Mouse (Mus musculus) G1E-ER4 (cell line): ENCODE data around the gene Tnfrsf21. TPM values are rescaled to one million over a fixed set of nuclear protein-coding genes. Genes with fewer than 3 reads are reported as not detected.

ENCODE experiments used
- GATA1 ChIP-seq: IDR thresholded peaks from one replicate; pipeline ENCODE4 v1.8.0; 2012; ENCODE audit warnings: low read length, inconsistent platforms
- polyA plus RNA-seq: library from polyadenylated mRNA; stranded (reverse); fragments of >175 nt; gene quantifications from 2 replicates; pipeline ENCODE4 v1.2.3, GENCODE M21; 2012

Gene Tnfrsf21
- polyA plus RNA-seq, 1 experiment: not detected

DNA sequence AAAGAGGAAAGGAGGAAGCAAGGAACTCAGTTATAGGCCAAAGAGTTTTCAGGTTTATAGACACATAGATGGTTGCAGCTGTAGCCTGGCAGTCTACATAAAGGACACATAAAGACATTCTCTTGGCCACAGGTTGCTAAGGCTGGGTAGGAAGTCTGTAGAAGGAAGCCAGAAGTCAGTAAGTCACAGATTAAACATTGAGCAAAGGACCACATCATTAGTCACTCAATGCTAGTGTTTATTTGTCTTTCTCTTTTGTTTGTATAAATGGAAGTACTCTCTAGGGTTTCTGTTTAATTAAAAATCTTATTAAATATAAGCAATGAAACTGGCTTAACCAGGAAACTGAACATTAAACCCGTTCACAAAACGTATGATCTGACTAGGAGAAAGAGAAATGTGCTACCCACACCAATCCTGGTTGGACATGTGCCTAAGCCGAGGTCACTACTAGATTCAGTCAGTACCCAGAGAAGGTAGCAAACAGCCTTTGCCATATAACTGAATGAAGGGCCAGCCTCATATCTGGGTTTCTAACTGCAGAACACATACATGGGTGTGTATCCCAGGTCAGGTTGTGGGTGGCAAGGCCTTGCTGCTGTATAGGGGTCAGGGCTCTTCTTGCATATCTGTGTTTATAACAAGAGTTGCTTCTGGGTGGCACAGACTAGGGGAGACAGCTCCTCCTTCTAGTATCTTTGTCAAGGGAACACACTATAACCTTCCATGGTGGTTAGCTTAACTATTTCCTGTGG, 113.9 kb downstream of the Tnfrsf21 start:
- TF ChIP-seq GATA1: no peak

DNA sequence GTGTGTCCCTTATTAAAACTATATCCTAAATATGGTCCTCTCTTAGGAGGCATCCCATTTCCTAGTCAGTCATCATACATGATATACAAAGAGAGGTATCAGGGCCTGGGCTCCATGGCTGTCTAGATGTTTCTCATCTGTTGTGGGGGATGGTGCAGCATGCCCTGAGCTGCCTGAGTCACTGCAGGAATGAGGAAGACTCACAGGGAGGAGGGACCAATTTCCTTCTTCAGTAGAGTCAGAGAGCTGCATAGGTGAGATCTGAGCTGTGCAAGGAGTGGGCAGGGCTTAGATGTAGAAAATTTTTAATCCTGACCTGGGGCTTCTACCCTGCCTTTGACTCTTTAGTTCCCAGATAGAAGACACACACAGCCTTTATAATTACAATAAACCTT, 114.5 kb downstream of the Tnfrsf21 start:
- TF ChIP-seq GATA1: no peak

- no peak for TF ChIP-seq GATA1
Measured at GRCm38 (mm10) chr17:43132477-43132876, 116.1 kb downstream of the Tnfrsf21 start.

DNA sequence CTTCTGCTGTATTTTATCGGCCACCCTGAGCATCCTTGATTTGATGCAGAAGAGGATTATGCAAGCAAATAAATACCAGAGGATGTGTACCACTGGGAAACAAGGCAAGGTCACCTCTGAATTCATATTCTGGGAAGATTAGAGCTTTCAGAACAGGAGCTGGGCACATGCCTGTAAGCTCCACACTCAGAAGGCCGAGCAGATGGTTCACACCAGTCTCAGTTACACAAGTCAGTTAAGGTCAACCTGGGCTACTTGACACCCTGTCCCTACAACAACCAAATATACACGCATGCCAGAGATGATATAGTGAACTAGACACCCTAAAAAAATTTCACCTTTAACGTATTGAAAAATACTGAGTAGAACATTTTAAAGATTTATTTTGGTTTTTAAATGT, 116.8 kb downstream of the Tnfrsf21 start:
- TF ChIP-seq GATA1: no peak

- TF ChIP-seq GATA1: no peak
Measured at GRCm38 (mm10) chr17:43134991-43135390, 118.6 kb downstream of the Tnfrsf21 start.

DNA sequence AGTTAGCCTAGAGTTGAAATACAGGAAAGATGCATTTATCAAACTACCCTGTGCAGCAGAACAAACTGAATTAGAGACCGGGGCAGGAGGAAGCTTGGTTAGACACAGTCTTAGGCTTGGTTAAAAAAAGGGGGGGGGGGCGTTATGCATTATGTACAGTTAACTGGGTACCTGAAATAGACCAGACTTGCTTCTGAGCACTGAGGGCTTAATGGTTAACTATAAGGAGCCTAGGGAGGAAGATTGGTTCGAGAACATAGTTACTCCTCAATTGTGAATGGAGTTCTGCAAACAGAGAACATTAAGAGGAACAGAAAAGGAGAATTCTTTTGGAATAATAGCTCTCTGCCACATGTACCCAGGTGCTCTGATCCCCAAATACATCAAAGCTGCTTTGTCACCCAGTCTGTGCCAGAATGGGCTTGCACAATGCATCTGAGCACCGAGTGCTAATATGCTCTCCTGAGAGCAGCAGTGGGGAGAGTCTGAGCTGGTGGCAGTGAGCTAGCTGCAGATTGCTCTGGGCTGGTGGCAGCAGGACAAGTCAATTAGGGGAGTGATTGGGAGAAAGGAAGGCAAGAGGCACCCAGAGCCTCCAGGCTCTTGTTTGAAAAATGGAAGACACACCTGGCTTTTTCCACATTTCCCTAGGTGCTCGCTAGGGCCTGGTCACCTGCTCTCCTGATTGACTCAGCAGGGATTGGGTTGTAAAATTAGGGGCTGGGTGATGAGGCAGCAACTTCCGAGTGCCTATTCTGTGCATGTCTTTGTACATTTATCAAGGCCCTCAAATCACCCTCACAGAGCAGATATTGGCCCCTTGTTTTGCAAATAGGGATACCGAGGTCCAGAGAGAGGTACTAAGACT, 119.3 kb downstream of the Tnfrsf21 start:
- TF ChIP-seq GATA1: no peak

GRCm38 (mm10) chr17:43136720-43137119, 120.4 kb downstream of the Tnfrsf21 start:
- no peak for TF ChIP-seq GATA1

GRCm38 (mm10) chr17:43137838-43138237, 121.5 kb downstream of the Tnfrsf21 start:
- TF ChIP-seq GATA1: no peak

DNA sequence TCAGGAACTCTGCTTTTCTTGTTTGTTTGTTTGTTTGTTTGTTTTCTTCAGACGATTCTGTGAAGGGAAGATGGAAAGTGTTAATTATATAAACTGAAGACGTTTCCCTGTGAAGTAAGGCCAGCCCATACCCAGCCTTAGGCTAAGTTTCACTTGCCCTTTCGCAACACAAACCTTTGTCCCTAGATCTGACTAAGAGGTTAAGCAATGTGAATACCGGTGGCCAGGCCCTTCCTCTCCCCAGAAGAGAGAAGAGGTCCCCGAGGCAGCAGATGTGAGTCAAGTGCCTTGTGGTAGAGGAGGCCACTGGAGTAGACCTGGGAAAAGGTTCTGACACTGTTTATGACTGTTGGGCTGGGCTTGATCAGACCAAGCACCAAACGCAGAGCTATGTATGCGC, 122.0 kb downstream of the Tnfrsf21 start:
- TF ChIP-seq GATA1: no peak

Other genes starting within 250 kb of the Tnfrsf21 start
- gene Cd2ap, start 139.9 kb upstream of the Tnfrsf21 start, polyA plus RNA-seq: 8.3 and 10.6 TPM in 2 replicates